ENCODE assay signal across 8 mouse cellular contexts in the genomic region with DNA sequence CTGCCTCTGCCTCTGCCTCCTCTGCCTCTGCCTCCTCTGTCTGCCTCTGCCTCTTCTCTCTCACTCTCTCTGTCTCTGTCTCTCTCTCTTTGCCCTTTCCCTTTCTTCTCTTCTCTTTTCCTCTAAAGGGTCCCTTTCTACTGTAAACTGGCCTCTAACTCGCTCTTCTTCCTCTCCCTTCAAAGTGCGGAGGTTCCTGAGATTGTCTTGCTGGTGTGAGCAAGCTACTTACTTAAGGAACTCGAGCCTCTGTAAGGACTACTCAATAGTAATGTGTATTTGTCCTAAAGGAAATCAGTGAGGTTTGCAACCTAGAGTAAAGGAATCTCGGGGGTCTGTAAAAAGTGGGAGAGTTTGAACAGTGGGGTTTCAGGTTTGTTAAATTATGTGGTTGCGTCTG. TPM values are rescaled to one million over a fixed set of nuclear protein-coding genes. Genes with fewer than 3 reads are reported as not detected.
DNase-seq lines count a peak whose midpoint lies in the region; ATAC-seq and TF ChIP-seq lines count a peak whose summit lies in the region.

No protein-coding gene starts in this region.

- no peaks in the 10 kb centered on the region for H3K79me2 ChIP-seq in heart, adult 2 months (replicated peaks; ENCODE audit: control insufficient read depth, insufficient read depth, low read length)

- H3K27ac ChIP-seq in heart, adult 2 months: peak overlapping the region; percentile 32
- no peak overlapping the region for H3K27ac ChIP-seq in heart, embryonic 11.5 days (ENCODE audit: low read depth, low read length)
- no peak overlapping the region for H3K27ac ChIP-seq in limb, embryonic 13.5 days
- no peak overlapping the region for H3K27ac ChIP-seq in stomach, embryonic 14.5 days (ENCODE audit: low read length)

- TF ChIP-seq CTCF in heart, adult 2 months (IDR thresholded peaks at IDR 0.05): no peak

- H3K4me1 ChIP-seq in heart, adult 2 months (ENCODE audit: control insufficient read depth, insufficient read depth, low read length): peaks cover 5% of the 10 kb centered on the region
- peaks cover 14% of the 10 kb centered on the region for H3K4me1 ChIP-seq in heart, embryonic 11.5 days (ENCODE audit: control insufficient read depth, insufficient read depth, low read length)
- peaks cover 37% of the 10 kb centered on the region for H3K4me1 ChIP-seq in megakaryocyte, embryonic 14.5 days
- peaks cover 18% of the 10 kb centered on the region for H3K4me1 ChIP-seq in limb, embryonic 13.5 days
- H3K4me1 ChIP-seq in stomach, embryonic 14.5 days (ENCODE audit: control insufficient read depth, insufficient read depth, low read length): peaks cover 19% of the 10 kb centered on the region

- H3K4me2 ChIP-seq in heart, embryonic 11.5 days: no peak overlapping the region; the same call in 1 of the 2 replicates
- peak overlapping the region; percentile 86 for H3K4me2 ChIP-seq in limb, embryonic 13.5 days (replicated peaks)
- peak overlapping the region; percentile 10; the same call in 1 of the 2 replicates for H3K4me2 ChIP-seq in stomach, embryonic 14.5 days (replicated peaks; ENCODE audit: low read depth, low read length)

- peak overlapping the region; percentile 42; the same call in 1 of the 2 replicates for H3K9ac ChIP-seq in heart, adult 2 months (ENCODE audit: low read depth, low read length)
- H3K9ac ChIP-seq in heart, embryonic 11.5 days (ENCODE audit: low read depth, low read length): no peak overlapping the region
- H3K9ac ChIP-seq in limb, embryonic 13.5 days: no peak overlapping the region
- H3K9ac ChIP-seq in stomach, embryonic 14.5 days (replicated peaks; ENCODE audit: low read depth, low read length): no peak overlapping the region

- no peak for TF ChIP-seq EP300 in heart, adult 2 months (IDR thresholded peaks at IDR 0.05; ENCODE audit: insufficient read depth, low read depth, low read length)

- H3K4me3 ChIP-seq in heart, adult 2 months: peak overlapping the region; percentile 13; the same call in 1 of the 2 replicates
- no peak overlapping the region for H3K4me3 ChIP-seq in heart, embryonic 11.5 days (ENCODE audit: low read depth, low read length)
- peak overlapping the region; percentile 87 for H3K4me3 ChIP-seq in megakaryocyte, embryonic 14.5 days (replicated peaks)
- H3K4me3 ChIP-seq in limb, embryonic 13.5 days: 0 out of 2 replicates have a peak overlapping the region, but pooled peaks have one; percentile 60
- H3K4me3 ChIP-seq in stomach, embryonic 14.5 days (ENCODE audit: low read depth, low read length): no peak overlapping the region

- ATAC-seq in heart, embryonic 11.5 days (replicated peaks; ENCODE audit: insufficient number of reproducible peaks, low FRiP score, low TSS enrichment): no peak
- no peak for ATAC-seq in megakaryocyte, adult 5-6 weeks (ENCODE audit: poor library complexity, severe bottlenecking)
- ATAC-seq in limb, embryonic 13.5 days (ENCODE audit: low FRiP score, low read depth): no peak
- no peak for ATAC-seq in stomach, embryonic 14.5 days (ENCODE audit: insufficient number of reproducible peaks, insufficient read depth, low FRiP score, low read depth)
- no peak for ATAC-seq in erythroblast, adult 5-6 weeks (replicated peaks; ENCODE audit: low FRiP score, poor library complexity, severe bottlenecking)

- H3K9me3 ChIP-seq in heart, embryonic 11.5 days (replicated peaks; ENCODE audit: control insufficient read depth, low read length): no peaks in the 10 kb centered on the region
- no peaks in the 10 kb centered on the region for H3K9me3 ChIP-seq in megakaryocyte, embryonic 14.5 days
- H3K9me3 ChIP-seq in limb, embryonic 13.5 days: no peaks in the 10 kb centered on the region
- no peaks in the 10 kb centered on the region for H3K9me3 ChIP-seq in stomach, embryonic 14.5 days (ENCODE audit: control insufficient read depth, low read depth, low read length)

- intact Hi-C loops in heart, adult 2 months (cut with DNase I): loop anchor here (1.0 to 10.0 kb wide), 4 partner anchors 69 to 376 kb away; no protein-coding TSS in a partner anchor

- H3K27me3 ChIP-seq in heart, adult 2 months (ENCODE audit: control insufficient read depth, insufficient read depth, low read length): no peaks in the 10 kb centered on the region
- no peaks in the 10 kb centered on the region for H3K27me3 ChIP-seq in heart, embryonic 11.5 days (ENCODE audit: control insufficient read depth, insufficient read depth, low read length)
- no peaks in the 10 kb centered on the region for H3K27me3 ChIP-seq in megakaryocyte, embryonic 14.5 days (replicated peaks)
- no peaks in the 10 kb centered on the region for H3K27me3 ChIP-seq in limb, embryonic 13.5 days
- no peaks in the 10 kb centered on the region for H3K27me3 ChIP-seq in stomach, embryonic 14.5 days (ENCODE audit: control insufficient read depth, insufficient read depth, low read length)

- DNase-seq in heart, adult 2 months: no peak
- no peak for DNase-seq in thymus, postnatal 25 days

- no peaks in the 10 kb centered on the region for H3K36me3 ChIP-seq in heart, adult 2 months (ENCODE audit: control insufficient read depth, insufficient read depth, low read length)
- H3K36me3 ChIP-seq in heart, embryonic 11.5 days (ENCODE audit: control insufficient read depth, insufficient read depth, low read length): no peaks in the 10 kb centered on the region
- H3K36me3 ChIP-seq in megakaryocyte, embryonic 14.5 days (replicated peaks; ENCODE audit: low read length): no peaks in the 10 kb centered on the region
- no peaks in the 10 kb centered on the region for H3K36me3 ChIP-seq in limb, embryonic 13.5 days
- H3K36me3 ChIP-seq in stomach, embryonic 14.5 days (ENCODE audit: control insufficient read depth, insufficient read depth, low read length): no peaks in the 10 kb centered on the region

- 48% methylated on average over 5 of the region's 5 CpGs for WGBS in heart, adult 2 months
- WGBS in heart, embryonic 11.5 days (ENCODE audit: insufficient replicate concordance): 59% methylated on average over 5 of the region's 5 CpGs
- WGBS in limb, embryonic 13.5 days: 49% methylated on average over 5 of the region's 5 CpGs
- WGBS in stomach, embryonic 14.5 days: 51% methylated on average over 5 of the region's 5 CpGs

- no peak for TF ChIP-seq POLR2A in heart, adult 2 months (IDR thresholded peaks at IDR 0.05; ENCODE audit: insufficient read depth, low read depth, low read length)

RNA-seq across cellular contexts. Expression of a gene that starts 0.6 kb away (rescaled TPM):
- 10 to 100 TPM; 26.3 to 33.1 TPM for total RNA-seq in heart, adult 2 months (2021)
- polyA plus RNA-seq in heart, adult 2 months (2012; rRNA removed): 19.6 and 21.3 TPM in 2 replicates
- 10.8 and 11.4 TPM in 2 replicates for polyA plus RNA-seq in heart, embryonic 11.5 days (2014; fragmentation: Nextera tagmentation; extraction: Ambion mirVana)
- 79.7 and 92.7 TPM in 2 replicates for polyA plus RNA-seq in megakaryocyte, embryonic 14.5 days (2012; ENCODE audit: insufficient read depth, low replicate concordance)
- 14.2 and 15.4 TPM in 2 replicates for total RNA-seq in megakaryocyte, adult 5-6 weeks (2015)
- total RNA-seq in megakaryocyte, adult 5-6 weeks (2017): 31.7 and 33.6 TPM in 2 replicates
- polyA plus RNA-seq in limb, embryonic 13.5 days (2015; fragmentation: Nextera tagmentation; extraction: Ambion mirVana): 13.7 and 14.7 TPM in 2 replicates
- polyA plus RNA-seq in stomach, embryonic 14.5 days (2014; fragmentation: Nextera tagmentation; extraction: Ambion mirVana): 10.0 and 10.6 TPM in 2 replicates
- 177 and 182 TPM in 2 replicates for total RNA-seq in erythroblast, adult 5-6 weeks (2015; ENCODE audit: low replicate concordance)
- total RNA-seq in erythroblast, adult 5-6 weeks (2017; ENCODE audit: low replicate concordance): 191 and 193 TPM in 2 replicates

RNA-seq across cellular contexts. Expression of a gene that starts 12.1 kb away (rescaled TPM):
- total RNA-seq in heart, adult 2 months (2021): 10 to 100 TPM in 1 of 2 experiments, 1 to 10 TPM in 1; 10.0 to 10.9 TPM
- polyA plus RNA-seq in heart, adult 2 months (2012; rRNA removed): 6.7 and 11.7 TPM in 2 replicates
- polyA plus RNA-seq in heart, embryonic 11.5 days (2014; fragmentation: Nextera tagmentation; extraction: Ambion mirVana): 9.3 TPM in 2 replicates
- 0.14 and 0.54 TPM in 2 replicates for polyA plus RNA-seq in megakaryocyte, embryonic 14.5 days (2012; ENCODE audit: insufficient read depth, low replicate concordance)
- 0.16 TPM in 2 replicates for total RNA-seq in megakaryocyte, adult 5-6 weeks (2015)
- 0.24 and 0.48 TPM in 2 replicates for total RNA-seq in megakaryocyte, adult 5-6 weeks (2017)
- 2.5 and 2.7 TPM in 2 replicates for polyA plus RNA-seq in limb, embryonic 13.5 days (2015; fragmentation: Nextera tagmentation; extraction: Ambion mirVana)
- polyA plus RNA-seq in stomach, embryonic 14.5 days (2014; fragmentation: Nextera tagmentation; extraction: Ambion mirVana): 14.7 and 16.0 TPM in 2 replicates
- total RNA-seq in erythroblast, adult 5-6 weeks (2015; ENCODE audit: low replicate concordance): not detected in 2 replicates
- total RNA-seq in erythroblast, adult 5-6 weeks (2017; ENCODE audit: low replicate concordance): not detected in 2 replicates

RNA-seq across cellular contexts. Expression of a gene that starts 15.1 kb away (rescaled TPM):
- 100 to 1,000 TPM; 101 to 114 TPM for total RNA-seq in heart, adult 2 months (2021)
- 97.3 and 117 TPM in 2 replicates for polyA plus RNA-seq in heart, adult 2 months (2012; rRNA removed)
- polyA plus RNA-seq in heart, embryonic 11.5 days (2014; fragmentation: Nextera tagmentation; extraction: Ambion mirVana): 251 and 255 TPM in 2 replicates
- 76.4 and 102 TPM in 2 replicates for polyA plus RNA-seq in megakaryocyte, embryonic 14.5 days (2012; ENCODE audit: insufficient read depth, low replicate concordance)
- 70.8 and 77.7 TPM in 2 replicates for total RNA-seq in megakaryocyte, adult 5-6 weeks (2015)
- 62.3 and 79.3 TPM in 2 replicates for total RNA-seq in megakaryocyte, adult 5-6 weeks (2017)
- polyA plus RNA-seq in limb, embryonic 13.5 days (2015; fragmentation: Nextera tagmentation; extraction: Ambion mirVana): 343 and 345 TPM in 2 replicates
- 300 and 302 TPM in 2 replicates for polyA plus RNA-seq in stomach, embryonic 14.5 days (2014; fragmentation: Nextera tagmentation; extraction: Ambion mirVana)
- total RNA-seq in erythroblast, adult 5-6 weeks (2015; ENCODE audit: low replicate concordance): 38.6 and 40.1 TPM in 2 replicates
- 53.4 and 59.0 TPM in 2 replicates for total RNA-seq in erythroblast, adult 5-6 weeks (2017; ENCODE audit: low replicate concordance)

RNA-seq across cellular contexts. Expression of a gene that starts 21.0 kb away (rescaled TPM):
- total RNA-seq in heart, adult 2 months (2021): 10 to 100 TPM; 21.0 to 26.5 TPM
- 20.1 and 27.1 TPM in 2 replicates for polyA plus RNA-seq in heart, adult 2 months (2012; rRNA removed)
- polyA plus RNA-seq in heart, embryonic 11.5 days (2014; fragmentation: Nextera tagmentation; extraction: Ambion mirVana): 13.2 and 13.6 TPM in 2 replicates
- 2.7 and 7.6 TPM in 2 replicates for polyA plus RNA-seq in megakaryocyte, embryonic 14.5 days (2012; ENCODE audit: insufficient read depth, low replicate concordance)
- total RNA-seq in megakaryocyte, adult 5-6 weeks (2015): 7.9 and 9.7 TPM in 2 replicates
- total RNA-seq in megakaryocyte, adult 5-6 weeks (2017): 5.6 and 11.1 TPM in 2 replicates
- 25.7 and 26.0 TPM in 2 replicates for polyA plus RNA-seq in limb, embryonic 13.5 days (2015; fragmentation: Nextera tagmentation; extraction: Ambion mirVana)
- polyA plus RNA-seq in stomach, embryonic 14.5 days (2014; fragmentation: Nextera tagmentation; extraction: Ambion mirVana): 21.3 and 23.3 TPM in 2 replicates
- total RNA-seq in erythroblast, adult 5-6 weeks (2015; ENCODE audit: low replicate concordance): 4.8 and 24.2 TPM in 2 replicates
- 8.8 and 10.2 TPM in 2 replicates for total RNA-seq in erythroblast, adult 5-6 weeks (2017; ENCODE audit: low replicate concordance)

RNA-seq across cellular contexts. Expression of a gene that starts 36.3 kb away (rescaled TPM):
- 1 to 10 TPM; 2.8 to 3.2 TPM for total RNA-seq in heart, adult 2 months (2021)
- 3.9 and 4.9 TPM in 2 replicates for polyA plus RNA-seq in heart, adult 2 months (2012; rRNA removed)
- 11.0 and 11.5 TPM in 2 replicates for polyA plus RNA-seq in heart, embryonic 11.5 days (2014; fragmentation: Nextera tagmentation; extraction: Ambion mirVana)
- polyA plus RNA-seq in megakaryocyte, embryonic 14.5 days (2012; ENCODE audit: insufficient read depth, low replicate concordance): 4.9 and 7.4 TPM in 2 replicates
- 11.3 and 12.5 TPM in 2 replicates for total RNA-seq in megakaryocyte, adult 5-6 weeks (2015)
- 13.0 and 14.3 TPM in 2 replicates for total RNA-seq in megakaryocyte, adult 5-6 weeks (2017)
- 19.5 and 20.7 TPM in 2 replicates for polyA plus RNA-seq in limb, embryonic 13.5 days (2015; fragmentation: Nextera tagmentation; extraction: Ambion mirVana)
- 15.6 and 16.6 TPM in 2 replicates for polyA plus RNA-seq in stomach, embryonic 14.5 days (2014; fragmentation: Nextera tagmentation; extraction: Ambion mirVana)
- total RNA-seq in erythroblast, adult 5-6 weeks (2015; ENCODE audit: low replicate concordance): 1.7 and 8.6 TPM in 2 replicates
- total RNA-seq in erythroblast, adult 5-6 weeks (2017; ENCODE audit: low replicate concordance): 11.8 and 17.6 TPM in 2 replicates

Comparison
In these comparisons a context has a peak if more than half of its experiments do, and no peak if none do; other contexts are left out.
1. H3K4me3 ChIP-seq: peak in heart, adult 2 months (single experiment), megakaryocyte, embryonic 14.5 days (single experiment) and limb, embryonic 13.5 days (single experiment); none in heart, embryonic 11.5 days (single experiment) and stomach, embryonic 14.5 days (single experiment).